Mouse (Mus musculus): ENCODE data around the gene 1700013H16Rik. TPM values are rescaled to one million over a fixed set of nuclear protein-coding genes. Genes with fewer than 3 reads are reported as not detected.

Gene 1700013H16Rik
- polyA plus RNA-seq, 1 experiment from 2014 or later = not detected

Other genes starting within 250 kb of the 1700013H16Rik start
- 62.5 and 64.6 TPM in 2 replicates for gene Rtl8c, start 149.8 kb downstream of the 1700013H16Rik start, polyA plus RNA-seq (2014; fragmentation: Nextera tagmentation; extraction: Ambion mirVana)
- not detected in 2 replicates for gene Gm14597, start 148.9 kb downstream of the 1700013H16Rik start, polyA plus RNA-seq (2014; fragmentation: Nextera tagmentation; extraction: Ambion mirVana)
- 104 and 113 TPM in 2 replicates for gene Rtl8a, start 114.1 kb downstream of the 1700013H16Rik start, polyA plus RNA-seq (2014; fragmentation: Nextera tagmentation; extraction: Ambion mirVana)
- gene Rtl8b, start 87.4 kb downstream of the 1700013H16Rik start, polyA plus RNA-seq (2014; fragmentation: Nextera tagmentation; extraction: Ambion mirVana) = 82.4 and 85.4 TPM in 2 replicates
- gene 4930502E18Rik, start 33.0 kb downstream of the 1700013H16Rik start, polyA plus RNA-seq (2014; fragmentation: Nextera tagmentation; extraction: Ambion mirVana) = 0.42 and 0.59 TPM in 2 replicates
- gene Zfp36l3, start 18.6 kb upstream of the 1700013H16Rik start, polyA plus RNA-seq (2014; fragmentation: Nextera tagmentation; extraction: Ambion mirVana) = not detected in 2 replicates
- gene Xlr, start 39.9 kb upstream of the 1700013H16Rik start, polyA plus RNA-seq (2014; fragmentation: Nextera tagmentation; extraction: Ambion mirVana) = 2.8 TPM in 2 replicates